Mouse (Mus musculus) kidney, adult 2 months (tissue): ENCODE results near the gene Galnt2.

Experiments used
- CTCF ChIP-seq: fragments of 200-500 bp; conservative IDR thresholded peaks from 2 replicates; pipeline ENCODE4 v1.5.1; 2011; ENCODE audit warnings: low read depth, mild to moderate bottlenecking, control low read depth, low read length, moderate library complexity, mixed read lengths; ENCODE audit not compliant: insufficient read depth, insufficient read length
- POLR2A ChIP-seq: fragments of 200-500 bp; IDR thresholded peaks from one replicate; pipeline ENCODE4 v1.6.1; 2011; ENCODE audit warnings: low read depth, low read length, control low read depth

- TF ChIP-seq CTCF = no peak
- no peak for TF ChIP-seq POLR2A
Observed at GRCm38 (mm10) chr8:124312228-124312627, 81.0 kb downstream of the Galnt2 start.
